Mouse (Mus musculus): ENCODE data around the gene Xrra1. TPM values are rescaled to one million over a fixed set of nuclear protein-coding genes. Genes with fewer than 3 reads are reported as not detected.
A peak's percentile ranks its signal among the peaks of the same experiment; 100 is the strongest.

Gene Xrra1
- polyA plus RNA-seq, 1 experiment from 2014 or later, result 0.28 TPM

DNA sequence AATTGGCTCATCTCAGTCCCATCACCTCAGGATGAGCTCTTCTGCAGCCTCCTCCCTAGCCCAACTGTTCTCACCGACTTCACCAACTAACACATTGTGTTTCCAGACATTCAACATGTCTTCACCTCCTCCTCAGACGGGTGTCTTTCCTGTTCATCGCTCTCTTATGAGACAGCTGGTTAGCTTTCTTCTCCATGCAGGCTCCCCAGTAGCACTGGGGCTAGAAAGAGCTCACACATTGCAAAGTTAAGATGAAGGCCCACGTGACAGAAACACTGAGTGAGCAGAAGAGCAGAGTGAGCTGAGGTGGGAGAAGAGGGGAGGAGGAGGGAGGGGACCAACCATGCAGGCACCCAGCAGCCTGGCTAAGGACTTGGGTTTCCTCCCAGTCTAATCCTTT is 43.3 kb downstream of the Xrra1 start:
- Histone ChIP-seq H3K27me3 (ENCODE audit: control insufficient read depth, insufficient read depth, low read depth, low read length) (no peaks in the 10 kb centered on the region), H3K9me3 (ENCODE audit: control insufficient read depth, low read length) (no peaks in the 10 kb centered on the region), H3K4me3 (ENCODE audit: low read length) (no peak overlapping the region), H3K9ac (ENCODE audit: low read length) (no peak overlapping the region), H3K36me3 (ENCODE audit: control insufficient read depth, insufficient read depth, low read length) (no peaks in the 10 kb centered on the region), H3K4me1 (replicated peaks; ENCODE audit: control insufficient read depth, insufficient read depth, low read length) (no peaks in the 10 kb centered on the region), H3K27ac (ENCODE audit: low read length) (no peak overlapping the region), H3K4me2 (ENCODE audit: low read depth, low read length) (no peak overlapping the region)
- 48% methylated on average over 4 of the region's 4 CpGs for WGBS
- no peak for ATAC-seq (ENCODE audit: low read depth)

- ATAC-seq (ENCODE audit: low read depth), result no peak
- H3K4me2 ChIP-seq (ENCODE audit: low read depth, low read length), result no peak overlapping the region
- no peak overlapping the region for H3K27ac ChIP-seq (ENCODE audit: low read length)
- H3K9ac ChIP-seq (ENCODE audit: low read length), result no peak overlapping the region
- no peaks in the 10 kb centered on the region for H3K9me3 ChIP-seq (ENCODE audit: control insufficient read depth, low read length)
- no peaks in the 10 kb centered on the region for H3K4me1 ChIP-seq (replicated peaks; ENCODE audit: control insufficient read depth, insufficient read depth, low read length)
- H3K36me3 ChIP-seq (ENCODE audit: control insufficient read depth, insufficient read depth, low read length), result no peaks in the 10 kb centered on the region
- 74% methylated on average over 11 of the region's 11 CpGs for WGBS
- H3K4me3 ChIP-seq (ENCODE audit: low read length), result no peak overlapping the region
- no peaks in the 10 kb centered on the region for H3K27me3 ChIP-seq (ENCODE audit: control insufficient read depth, insufficient read depth, low read depth, low read length)
Observed at GRCm38 (mm10) chr7:99902918-99903665, 44.2 kb downstream of the Xrra1 start.

DNA sequence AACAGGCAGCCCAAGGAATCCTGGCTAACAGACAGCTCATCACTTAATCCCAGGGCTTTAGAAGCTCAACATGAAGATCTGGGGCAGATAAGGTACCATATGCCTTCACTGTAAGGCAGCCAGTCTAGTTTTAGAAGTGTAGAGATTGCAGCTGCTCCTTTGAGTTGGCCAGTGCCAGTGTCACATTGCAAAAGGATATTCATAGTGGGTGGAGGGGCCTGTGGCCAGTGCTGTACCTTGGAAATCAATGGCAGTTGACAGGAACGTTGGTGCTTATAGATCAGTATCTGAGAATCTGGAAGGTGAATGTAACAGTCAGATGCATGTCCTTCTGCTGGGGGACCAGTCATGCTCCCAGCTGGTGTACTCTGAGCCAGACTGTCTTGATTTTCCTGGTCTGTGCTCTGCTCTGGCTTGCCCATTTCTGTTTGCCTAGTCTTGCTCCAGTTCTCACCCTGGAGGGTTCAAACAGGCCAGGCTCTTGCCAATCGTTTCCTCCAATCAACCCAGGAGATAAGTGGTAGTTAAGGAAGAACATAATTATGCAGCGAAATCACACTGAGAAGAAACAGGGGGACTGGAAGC is 45.6 kb downstream of the Xrra1 start:
- 46% methylated on average over 3 of the region's 3 CpGs for WGBS
- H3K4me3 ChIP-seq (ENCODE audit: low read length), result no peak overlapping the region
- no peaks in the 10 kb centered on the region for H3K27me3 ChIP-seq (ENCODE audit: control insufficient read depth, insufficient read depth, low read depth, low read length)
- H3K4me1 ChIP-seq (replicated peaks; ENCODE audit: control insufficient read depth, insufficient read depth, low read length), result no peaks in the 10 kb centered on the region
- no peak overlapping the region for H3K4me2 ChIP-seq (ENCODE audit: low read depth, low read length)
- H3K27ac ChIP-seq (ENCODE audit: low read length), result no peak overlapping the region
- H3K9me3 ChIP-seq (ENCODE audit: control insufficient read depth, low read length), result no peaks in the 10 kb centered on the region
- H3K9ac ChIP-seq (ENCODE audit: low read length), result no peak overlapping the region
- ATAC-seq (ENCODE audit: low read depth), result no peak
- H3K36me3 ChIP-seq (ENCODE audit: control insufficient read depth, insufficient read depth, low read length), result no peaks in the 10 kb centered on the region

DNA sequence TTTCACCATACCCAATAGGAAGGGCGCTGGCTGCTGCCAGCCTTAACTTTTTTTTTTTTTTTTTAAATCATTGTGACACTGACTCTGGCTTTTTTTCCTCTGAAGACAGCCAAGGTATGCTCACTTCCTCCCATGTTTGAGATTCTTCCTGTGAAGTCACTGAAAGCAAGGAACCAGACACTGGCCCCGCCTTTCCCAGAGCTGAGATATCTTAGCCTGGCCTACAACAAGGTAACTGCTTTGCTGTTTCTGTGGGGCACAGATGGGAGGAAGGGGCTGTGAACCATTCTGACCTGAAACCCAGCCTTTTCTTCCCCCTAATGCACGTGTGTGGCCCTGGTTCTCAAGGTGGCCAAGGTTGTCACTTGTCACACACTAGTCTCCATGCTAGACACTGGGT is 47.4 kb downstream of the Xrra1 start:
- 71% methylated on average over 3 of the region's 3 CpGs for WGBS
- ATAC-seq (ENCODE audit: low read depth), result no peak
- Histone ChIP-seq H3K27me3 (ENCODE audit: control insufficient read depth, insufficient read depth, low read depth, low read length) (no peaks in the 10 kb centered on the region), H3K27ac (ENCODE audit: low read length) (no peak overlapping the region), H3K36me3 (ENCODE audit: control insufficient read depth, insufficient read depth, low read length) (no peaks in the 10 kb centered on the region), H3K9me3 (ENCODE audit: control insufficient read depth, low read length) (no peaks in the 10 kb centered on the region), H3K9ac (ENCODE audit: low read length) (no peak overlapping the region), H3K4me2 (ENCODE audit: low read depth, low read length) (no peak overlapping the region), H3K4me3 (ENCODE audit: low read length) (no peak overlapping the region), H3K4me1 (replicated peaks; ENCODE audit: control insufficient read depth, insufficient read depth, low read length) (no peaks in the 10 kb centered on the region)

DNA sequence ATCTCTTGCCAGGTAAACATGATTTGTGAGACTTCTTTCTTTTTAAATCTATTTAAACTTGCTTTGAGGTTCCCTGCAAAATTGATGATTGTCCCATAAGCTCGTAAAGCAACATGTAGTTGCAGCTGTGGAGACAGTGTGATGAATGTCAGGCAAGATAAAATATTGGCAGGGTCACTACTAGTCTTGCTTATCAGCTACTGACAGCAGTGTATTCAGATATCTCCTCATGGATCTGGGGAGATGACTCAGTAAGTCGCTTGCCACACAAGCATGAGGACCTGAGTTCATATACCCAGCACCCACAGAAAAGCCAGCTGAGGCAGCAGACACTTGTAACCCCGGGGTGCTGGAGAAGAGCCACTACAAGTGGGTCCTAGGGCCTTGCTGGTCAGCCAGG is 48.5 kb downstream of the Xrra1 start:
- WGBS, result 42% methylated on average over 3 of the region's 3 CpGs
- Histone ChIP-seq H3K4me3 (ENCODE audit: low read length) (no peak overlapping the region), H3K4me2 (ENCODE audit: low read depth, low read length) (no peak overlapping the region), H3K9me3 (ENCODE audit: control insufficient read depth, low read length) (no peaks in the 10 kb centered on the region), H3K36me3 (ENCODE audit: control insufficient read depth, insufficient read depth, low read length) (no peaks in the 10 kb centered on the region), H3K27ac (ENCODE audit: low read length) (no peak overlapping the region), H3K27me3 (ENCODE audit: control insufficient read depth, insufficient read depth, low read depth, low read length) (no peaks in the 10 kb centered on the region), H3K4me1 (replicated peaks; ENCODE audit: control insufficient read depth, insufficient read depth, low read length) (no peaks in the 10 kb centered on the region), H3K9ac (ENCODE audit: low read length) (no peak overlapping the region)
- no peak for ATAC-seq (ENCODE audit: low read depth)

DNA sequence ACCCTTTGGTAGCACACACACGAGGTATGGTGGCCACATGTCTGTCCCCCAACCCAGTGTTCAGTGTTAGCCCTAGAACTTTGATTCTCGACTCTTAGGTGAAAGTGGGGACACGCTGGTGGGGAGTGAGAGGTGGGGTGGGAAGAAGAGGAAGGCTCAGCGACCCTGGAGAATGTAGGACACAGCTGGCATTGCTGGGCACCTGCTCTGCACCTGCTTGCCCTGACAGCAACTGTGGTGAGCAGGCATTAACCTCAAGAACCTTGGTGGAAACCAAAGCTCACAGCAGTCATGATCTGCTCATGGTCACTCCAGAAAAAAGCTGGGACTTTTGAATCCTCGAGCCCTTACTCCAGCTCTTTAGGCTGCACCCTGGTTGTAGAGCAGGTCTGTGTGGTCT is 52.1 kb downstream of the Xrra1 start:
- WGBS, result 79% methylated on average over 5 of the region's 5 CpGs
- H3K4me1 ChIP-seq (replicated peaks; ENCODE audit: control insufficient read depth, insufficient read depth, low read length), result no peaks in the 10 kb centered on the region

GRCm38 (mm10) chr7:99914316-99914715 is 55.4 kb downstream of the Xrra1 start:
- 73% methylated on average over 10 of the region's 10 CpGs for WGBS
- H3K4me3 ChIP-seq (ENCODE audit: low read length), result no peak overlapping the region

More for the DNA sequence above, 52.1 kb downstream of the Xrra1 start:
- Histone ChIP-seq H3K36me3 (ENCODE audit: control insufficient read depth, insufficient read depth, low read length) (no peaks in the 10 kb centered on the region), H3K9me3 (ENCODE audit: control insufficient read depth, low read length) (no peaks in the 10 kb centered on the region), H3K27ac (ENCODE audit: low read length) (no peak overlapping the region), H3K4me3 (ENCODE audit: low read length) (no peak overlapping the region), H3K9ac (ENCODE audit: low read length) (no peak overlapping the region), H3K4me2 (ENCODE audit: low read depth, low read length) (no peak overlapping the region), H3K27me3 (ENCODE audit: control insufficient read depth, insufficient read depth, low read depth, low read length) (no peaks in the 10 kb centered on the region)
- no peak for ATAC-seq (ENCODE audit: low read depth)

GRCm38 (mm10) chr7:99915511-99915910 is 56.6 kb downstream of the Xrra1 start:
- no peak for ATAC-seq (ENCODE audit: low read depth)
- 77% methylated on average over 2 of the region's 2 CpGs for WGBS
- Histone ChIP-seq H3K36me3 (ENCODE audit: control insufficient read depth, insufficient read depth, low read length) (no peaks in the 10 kb centered on the region), H3K27ac (ENCODE audit: low read length) (no peak overlapping the region), H3K4me2 (ENCODE audit: low read depth, low read length) (no peak overlapping the region), H3K9ac (ENCODE audit: low read length) (no peak overlapping the region), H3K27me3 (ENCODE audit: control insufficient read depth, insufficient read depth, low read depth, low read length) (no peaks in the 10 kb centered on the region), H3K9me3 (ENCODE audit: control insufficient read depth, low read length) (no peaks in the 10 kb centered on the region), H3K4me1 (replicated peaks; ENCODE audit: control insufficient read depth, insufficient read depth, low read length) (peaks cover 10% of the 10 kb centered on the region), H3K4me3 (ENCODE audit: low read length) (no peak overlapping the region)

More at GRCm38 (mm10) chr7:99914316-99914715, 55.4 kb downstream of the Xrra1 start:
- Histone ChIP-seq H3K4me2 (ENCODE audit: low read depth, low read length) (no peak overlapping the region), H3K9ac (ENCODE audit: low read length) (no peak overlapping the region), H3K27ac (ENCODE audit: low read length) (no peak overlapping the region), H3K4me1 (replicated peaks; ENCODE audit: control insufficient read depth, insufficient read depth, low read length) (peaks cover 10% of the 10 kb centered on the region), H3K27me3 (ENCODE audit: control insufficient read depth, insufficient read depth, low read depth, low read length) (no peaks in the 10 kb centered on the region), H3K36me3 (ENCODE audit: control insufficient read depth, insufficient read depth, low read length) (no peaks in the 10 kb centered on the region), H3K9me3 (ENCODE audit: control insufficient read depth, low read length) (no peaks in the 10 kb centered on the region)
- no peak for ATAC-seq (ENCODE audit: low read depth)

- peak; percentile 56 for ATAC-seq (ENCODE audit: low read depth)
- WGBS, result 5% methylated on average over 22 of the region's 22 CpGs
- H3K4me2 ChIP-seq (ENCODE audit: low read depth, low read length), result peak overlapping the region; percentile 82
Observed at GRCm38 (mm10) chr7:99916741-99917319, 57.9 kb downstream of the Xrra1 start.

More at GRCm38 (mm10) chr7:99916741-99917319, 57.9 kb downstream of the Xrra1 start:
- H3K9me3 ChIP-seq (ENCODE audit: control insufficient read depth, low read length), result no peaks in the 10 kb centered on the region
- peak overlapping the region; percentile 36 for H3K4me3 ChIP-seq (ENCODE audit: low read length)
- no peak overlapping the region for H3K27ac ChIP-seq (ENCODE audit: low read length)
- H3K27me3 ChIP-seq (ENCODE audit: control insufficient read depth, insufficient read depth, low read depth, low read length), result no peaks in the 10 kb centered on the region
- no peaks in the 10 kb centered on the region for H3K36me3 ChIP-seq (ENCODE audit: control insufficient read depth, insufficient read depth, low read length)
- H3K4me1 ChIP-seq (replicated peaks; ENCODE audit: control insufficient read depth, insufficient read depth, low read length), result peaks cover 16% of the 10 kb centered on the region
- peak overlapping the region; percentile 66 for H3K9ac ChIP-seq (ENCODE audit: low read length)

All from lung, embryonic 16.5 days (tissue).